Mouse (Mus musculus): ENCODE measurements at regions not wholly inside any gene's neighbourhood (a gene's known extent, or its start where the extent isn't known, plus 50 kb on each side); places are given as distances from the start of the nearest gene placed in this dataset.

DNA sequence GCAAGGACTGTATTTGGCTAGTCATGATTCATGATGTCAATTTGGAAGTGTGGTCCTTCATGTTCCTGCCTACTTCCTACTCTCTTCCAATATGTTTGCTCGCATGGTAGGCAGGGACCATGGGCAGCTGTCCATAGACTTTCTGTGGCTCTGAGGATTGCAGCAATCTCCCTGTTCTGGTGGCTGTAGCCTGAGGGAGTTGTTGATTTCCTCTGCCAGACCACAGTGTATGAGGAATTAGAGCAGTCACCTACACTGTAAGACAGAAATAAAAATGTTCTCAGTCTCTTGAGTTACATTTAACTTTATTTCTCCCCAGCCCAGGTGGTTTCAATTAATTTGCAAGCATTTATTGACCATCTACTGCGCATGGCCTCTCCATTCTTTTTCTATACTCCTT is 190.5 kb downstream of the 4930564D02Rik start:
- Histone ChIP-seq H3K9me3 (ENCODE audit: control insufficient read depth, low read length) (no peaks in the 10 kb centered on the region), H3K4me2 (replicated peaks; ENCODE audit: low read depth, low read length) (no peak overlapping the region), H3K36me3 (ENCODE audit: control insufficient read depth, insufficient read depth, low read length) (no peaks in the 10 kb centered on the region), H3K4me1 (ENCODE audit: control insufficient read depth, insufficient read depth, low read length) (no peaks in the 10 kb centered on the region), H3K27ac (ENCODE audit: low read depth, low read length) (no peak overlapping the region), H3K4me3 (ENCODE audit: low read length) (no peak overlapping the region), H3K27me3 (ENCODE audit: control insufficient read depth, insufficient read depth, low read length) (no peaks in the 10 kb centered on the region), H3K9ac (ENCODE audit: low read depth, low read length) (no peak overlapping the region)
- ATAC-seq (ENCODE audit: low FRiP score, low TSS enrichment), result no peak
- WGBS, result 75% methylated on average over 2 of the region's 2 CpGs

DNA sequence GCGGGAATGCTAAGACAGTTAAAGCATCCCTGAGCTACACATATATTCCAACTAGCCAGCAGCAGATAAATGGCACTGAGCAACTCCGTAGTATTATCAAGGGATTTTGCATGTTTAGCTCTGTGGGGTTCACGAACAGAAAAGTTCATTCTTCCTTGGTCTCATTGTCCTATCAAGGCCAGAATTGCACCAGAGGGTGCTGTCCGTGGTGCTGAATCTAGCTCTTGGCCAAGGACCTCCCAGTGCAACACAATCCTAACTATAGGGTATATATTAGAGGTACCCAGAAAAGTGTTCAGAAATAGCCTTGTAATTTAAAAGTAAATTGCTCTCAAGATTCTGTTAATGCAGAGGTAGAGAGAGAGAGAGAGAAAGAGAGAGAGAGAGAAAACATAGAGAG is 176.9 kb upstream of the Kcnd3 start:
- no peaks in the 10 kb centered on the region for H3K4me1 ChIP-seq (ENCODE audit: control insufficient read depth, insufficient read depth, low read length)
- H3K27me3 ChIP-seq (ENCODE audit: control insufficient read depth, insufficient read depth, low read length), result no peaks in the 10 kb centered on the region; the same call in 1 of the 2 replicates
- H3K9me3 ChIP-seq (ENCODE audit: control insufficient read depth, low read length), result no peaks in the 10 kb centered on the region
- ATAC-seq (ENCODE audit: low FRiP score, low TSS enrichment), result no peak
- no peaks in the 10 kb centered on the region for H3K36me3 ChIP-seq (ENCODE audit: control insufficient read depth, insufficient read depth, low read length)
- H3K27ac ChIP-seq (ENCODE audit: low read depth, low read length), result no peak overlapping the region
- H3K4me3 ChIP-seq (ENCODE audit: low read length), result no peak overlapping the region
- WGBS, result 32% methylated on average over 4 of the region's 4 CpGs
- no peak overlapping the region for H3K9ac ChIP-seq (ENCODE audit: low read depth, low read length)
- no peak overlapping the region for H3K4me2 ChIP-seq (replicated peaks; ENCODE audit: low read depth, low read length)

DNA sequence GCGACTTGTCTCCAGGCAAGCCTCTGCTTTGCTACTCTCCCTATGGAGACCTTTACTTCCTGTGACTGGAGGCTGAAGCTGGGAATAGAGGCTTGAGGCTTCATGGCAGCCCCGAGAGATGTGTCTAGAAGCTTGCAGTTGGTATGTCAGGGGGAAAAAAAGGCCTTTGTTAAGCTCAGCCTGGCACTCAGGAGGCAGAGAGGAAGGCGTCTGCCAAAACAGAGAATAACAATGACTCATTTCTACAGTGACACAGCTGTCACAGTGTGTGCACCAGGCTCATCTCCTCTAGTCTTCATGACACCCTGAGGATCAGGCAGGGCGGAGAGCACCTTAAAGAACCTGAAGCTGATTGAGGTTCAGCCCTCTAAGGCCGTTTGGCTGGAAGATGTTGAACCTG is 171.2 kb upstream of the Kcnd3 start:
- no peaks in the 10 kb centered on the region for H3K4me1 ChIP-seq (ENCODE audit: control insufficient read depth, insufficient read depth, low read length)
- H3K36me3 ChIP-seq (ENCODE audit: control insufficient read depth, insufficient read depth, low read length), result no peaks in the 10 kb centered on the region
- no peak overlapping the region for H3K9ac ChIP-seq (ENCODE audit: low read depth, low read length)
- H3K4me3 ChIP-seq (ENCODE audit: low read length), result no peak overlapping the region
- WGBS, result 79% methylated on average over 5 of the region's 5 CpGs
- H3K27ac ChIP-seq (ENCODE audit: low read depth, low read length), result no peak overlapping the region
- no peak overlapping the region for H3K4me2 ChIP-seq (replicated peaks; ENCODE audit: low read depth, low read length)
- H3K27me3 ChIP-seq (ENCODE audit: control insufficient read depth, insufficient read depth, low read length), result no peaks in the 10 kb centered on the region
- H3K9me3 ChIP-seq (ENCODE audit: control insufficient read depth, low read length), result no peaks in the 10 kb centered on the region
- no peak for ATAC-seq (ENCODE audit: low FRiP score, low TSS enrichment)

DNA sequence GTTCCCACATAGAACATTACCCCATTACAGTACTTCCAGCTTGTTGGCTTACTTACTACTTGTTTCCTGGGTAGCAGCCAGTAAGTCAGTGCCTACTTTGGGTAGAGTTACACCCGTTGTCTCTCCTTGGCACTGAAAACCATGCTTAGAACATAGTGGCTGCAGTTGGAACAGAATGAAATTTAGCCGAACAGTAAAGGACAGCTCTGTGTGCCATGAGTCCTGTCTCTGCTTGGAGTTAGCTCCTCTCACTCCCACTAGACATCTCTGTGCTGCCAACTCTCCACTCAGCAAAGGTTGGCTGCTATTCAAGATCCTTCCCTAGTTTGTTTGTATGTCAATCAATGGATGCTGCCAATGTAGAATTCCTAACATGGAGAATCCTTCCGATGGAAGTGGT is 170.4 kb upstream of the Kcnd3 start:
- H3K4me3 ChIP-seq (ENCODE audit: low read length), result no peak overlapping the region
- no peaks in the 10 kb centered on the region for H3K9me3 ChIP-seq (ENCODE audit: control insufficient read depth, low read length)
- no peaks in the 10 kb centered on the region for H3K4me1 ChIP-seq (ENCODE audit: control insufficient read depth, insufficient read depth, low read length)
- H3K36me3 ChIP-seq (ENCODE audit: control insufficient read depth, insufficient read depth, low read length), result no peaks in the 10 kb centered on the region
- WGBS, result 86% methylated on average over 3 of the region's 3 CpGs
- H3K4me2 ChIP-seq (replicated peaks; ENCODE audit: low read depth, low read length), result no peak overlapping the region
- ATAC-seq (ENCODE audit: low FRiP score, low TSS enrichment), result no peak
- no peak overlapping the region for H3K27ac ChIP-seq (ENCODE audit: low read depth, low read length)
- no peaks in the 10 kb centered on the region for H3K27me3 ChIP-seq (ENCODE audit: control insufficient read depth, insufficient read depth, low read length)
- H3K9ac ChIP-seq (ENCODE audit: low read depth, low read length), result no peak overlapping the region

DNA sequence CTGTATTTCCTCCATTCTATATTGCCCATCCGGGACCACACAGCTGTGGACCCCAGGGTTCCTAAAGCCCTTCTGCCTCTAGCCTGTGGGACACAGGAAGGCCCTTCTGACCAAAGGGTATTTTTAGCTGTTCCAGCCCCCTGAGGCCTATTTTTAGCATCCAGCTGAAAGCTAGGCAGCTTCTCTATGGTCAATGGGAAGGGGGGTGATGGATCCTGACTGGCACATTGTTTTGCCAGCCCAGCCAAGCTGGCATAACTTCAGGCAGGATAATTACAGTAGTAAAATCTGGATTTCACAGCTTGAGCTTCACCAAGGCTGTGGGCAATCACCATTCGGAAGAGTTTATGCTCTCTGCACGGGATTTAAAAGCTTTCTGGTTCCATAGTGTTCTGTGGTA is 153.9 kb upstream of the Kcnd3 start:
- H3K9me3 ChIP-seq (ENCODE audit: control insufficient read depth, low read length), result no peaks in the 10 kb centered on the region
- WGBS, result 90% methylated on average over 3 of the region's 3 CpGs
- no peaks in the 10 kb centered on the region for H3K36me3 ChIP-seq (ENCODE audit: control insufficient read depth, insufficient read depth, low read length)
- H3K27me3 ChIP-seq (ENCODE audit: control insufficient read depth, insufficient read depth, low read length), result no peaks in the 10 kb centered on the region
- no peak overlapping the region for H3K9ac ChIP-seq (ENCODE audit: low read depth, low read length)
- H3K27ac ChIP-seq (ENCODE audit: low read depth, low read length), result no peak overlapping the region
- no peak overlapping the region for H3K4me3 ChIP-seq (ENCODE audit: low read length)
- H3K4me2 ChIP-seq (replicated peaks; ENCODE audit: low read depth, low read length), result no peak overlapping the region
- no peaks in the 10 kb centered on the region; the same call in 1 of the 2 replicates for H3K4me1 ChIP-seq (ENCODE audit: control insufficient read depth, insufficient read depth, low read length)
- ATAC-seq (ENCODE audit: low FRiP score, low TSS enrichment), result no peak

DNA sequence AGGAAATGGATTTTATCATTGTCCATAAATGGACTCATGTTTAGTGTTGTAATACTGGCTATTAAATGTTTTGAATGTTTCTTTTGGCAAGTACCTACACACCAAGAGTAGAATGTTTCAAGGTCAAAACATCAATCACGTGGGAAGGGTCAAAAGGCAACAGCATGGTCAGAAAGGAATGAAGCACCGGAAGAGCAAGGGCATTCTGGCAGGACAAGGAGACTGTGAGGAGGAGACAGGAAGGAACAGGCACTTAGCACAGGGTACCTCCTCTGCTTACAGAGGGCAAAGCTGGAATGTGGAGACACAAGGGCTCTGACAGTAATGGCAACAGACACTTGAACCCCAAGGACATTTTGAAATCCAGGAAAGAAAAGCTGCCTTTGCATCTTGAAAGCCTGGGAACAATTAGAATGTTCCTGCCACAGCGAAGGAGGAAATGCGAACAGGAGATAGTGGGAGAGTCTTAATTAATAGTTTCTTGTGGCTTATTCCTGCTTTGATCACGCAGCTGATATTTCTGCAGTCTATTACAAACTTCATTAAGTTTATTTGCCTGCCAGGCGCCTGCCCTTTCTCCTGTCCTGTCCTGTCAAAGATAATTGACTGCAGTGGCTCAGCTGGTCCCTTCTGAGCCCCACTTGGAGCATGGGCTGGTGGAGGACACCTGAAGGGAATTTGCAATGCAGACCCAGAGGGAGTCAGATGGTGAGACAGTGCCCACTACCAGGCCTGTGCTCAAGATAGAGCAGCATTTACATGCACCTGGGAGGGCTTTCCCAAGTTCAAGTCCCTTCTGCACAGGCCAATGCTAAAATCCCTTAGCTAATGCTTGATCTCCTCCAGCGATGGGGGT is 151.2 kb upstream of the Kcnd3 start:
- Histone ChIP-seq H3K27me3 (ENCODE audit: control insufficient read depth, insufficient read depth, low read length) (no peaks in the 10 kb centered on the region), H3K27ac (ENCODE audit: low read depth, low read length) (no peak overlapping the region), H3K9me3 (ENCODE audit: control insufficient read depth, low read length) (no peaks in the 10 kb centered on the region), H3K36me3 (ENCODE audit: control insufficient read depth, insufficient read depth, low read length) (no peaks in the 10 kb centered on the region), H3K4me3 (ENCODE audit: low read length) (no peak overlapping the region), H3K4me2 (replicated peaks; ENCODE audit: low read depth, low read length) (no peak overlapping the region), H3K4me1 (ENCODE audit: control insufficient read depth, insufficient read depth, low read length) (no peaks in the 10 kb centered on the region; the same call in 1 of the 2 replicates), H3K9ac (ENCODE audit: low read depth, low read length) (no peak overlapping the region)
- 23% methylated on average over 7 of the region's 7 CpGs for WGBS
- peak; percentile 55; the same call in 1 of the 2 replicates for ATAC-seq (ENCODE audit: low FRiP score, low TSS enrichment)

- Histone ChIP-seq H3K9me3 (ENCODE audit: control insufficient read depth, low read length) (no peaks in the 10 kb centered on the region), H3K27me3 (ENCODE audit: control insufficient read depth, insufficient read depth, low read length) (no peaks in the 10 kb centered on the region), H3K4me2 (replicated peaks; ENCODE audit: low read depth, low read length) (no peak overlapping the region), H3K9ac (ENCODE audit: low read depth, low read length) (no peak overlapping the region), H3K27ac (ENCODE audit: low read depth, low read length) (no peak overlapping the region), H3K4me3 (ENCODE audit: low read length) (no peak overlapping the region), H3K4me1 (ENCODE audit: control insufficient read depth, insufficient read depth, low read length) (no peaks in the 10 kb centered on the region), H3K36me3 (ENCODE audit: control insufficient read depth, insufficient read depth, low read length) (no peaks in the 10 kb centered on the region)
- 50% methylated on average over 2 of the region's 2 CpGs for WGBS
- ATAC-seq (ENCODE audit: low FRiP score, low TSS enrichment), result no peak
Measured at GRCm38 (mm10) chr3:105307676-105308075, 144.5 kb upstream of the Kcnd3 start.

DNA sequence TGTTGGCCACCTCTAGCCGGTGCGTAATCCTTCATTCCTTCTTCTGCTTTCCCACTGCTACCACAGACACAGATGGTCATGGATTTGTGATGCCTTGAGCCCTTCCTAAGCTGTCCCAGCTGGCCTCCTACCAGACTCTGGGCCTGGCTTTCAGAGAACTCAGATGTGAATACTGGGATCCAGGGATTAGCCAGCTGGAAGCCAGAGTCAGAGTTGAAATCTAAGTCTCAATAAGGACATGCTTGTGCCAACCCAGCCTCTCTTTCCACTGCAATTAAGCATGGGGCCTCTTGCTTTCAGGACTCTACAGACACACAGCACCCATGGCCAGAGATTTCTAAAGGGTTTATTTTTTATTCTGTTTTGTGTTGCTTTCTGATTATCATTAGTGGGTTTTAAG is 143.1 kb upstream of the Kcnd3 start:
- no peak for ATAC-seq (ENCODE audit: low FRiP score, low TSS enrichment)
- 100% methylated on average over 2 of the region's 2 CpGs for WGBS

GRCm38 (mm10) chr3:105353268-105353667 is 98.9 kb upstream of the Kcnd3 start:
- Histone ChIP-seq H3K9me3 (ENCODE audit: control insufficient read depth, low read length) (no peaks in the 10 kb centered on the region), H3K9ac (ENCODE audit: low read depth, low read length) (no peak overlapping the region), H3K27ac (ENCODE audit: low read depth, low read length) (no peak overlapping the region), H3K4me1 (ENCODE audit: control insufficient read depth, insufficient read depth, low read length) (no peaks in the 10 kb centered on the region), H3K4me2 (replicated peaks; ENCODE audit: low read depth, low read length) (no peak overlapping the region), H3K4me3 (ENCODE audit: low read length) (no peak overlapping the region), H3K36me3 (ENCODE audit: control insufficient read depth, insufficient read depth, low read length) (no peaks in the 10 kb centered on the region), H3K27me3 (ENCODE audit: control insufficient read depth, insufficient read depth, low read length) (no peaks in the 10 kb centered on the region)
- no peak for ATAC-seq (ENCODE audit: low FRiP score, low TSS enrichment)
- 91% methylated on average over 4 of the region's 4 CpGs for WGBS

More for the DNA sequence above, 143.1 kb upstream of the Kcnd3 start:
- Histone ChIP-seq H3K4me1 (ENCODE audit: control insufficient read depth, insufficient read depth, low read length) (no peaks in the 10 kb centered on the region), H3K9me3 (ENCODE audit: control insufficient read depth, low read length) (no peaks in the 10 kb centered on the region), H3K9ac (ENCODE audit: low read depth, low read length) (no peak overlapping the region), H3K27me3 (ENCODE audit: control insufficient read depth, insufficient read depth, low read length) (no peaks in the 10 kb centered on the region), H3K27ac (ENCODE audit: low read depth, low read length) (no peak overlapping the region), H3K4me2 (replicated peaks; ENCODE audit: low read depth, low read length) (no peak overlapping the region), H3K4me3 (ENCODE audit: low read length) (no peak overlapping the region), H3K36me3 (ENCODE audit: control insufficient read depth, insufficient read depth, low read length) (no peaks in the 10 kb centered on the region)
